Mouse (Mus musculus): ENCODE measurements around the gene Sulf2. TPM values are rescaled to one million over a fixed set of nuclear protein-coding genes. Genes with fewer than 3 reads are reported as not detected.

The Sulf2 gene
- polyA plus RNA-seq, 1 experiment from 2014 or later = 90.9 TPM

DNA sequence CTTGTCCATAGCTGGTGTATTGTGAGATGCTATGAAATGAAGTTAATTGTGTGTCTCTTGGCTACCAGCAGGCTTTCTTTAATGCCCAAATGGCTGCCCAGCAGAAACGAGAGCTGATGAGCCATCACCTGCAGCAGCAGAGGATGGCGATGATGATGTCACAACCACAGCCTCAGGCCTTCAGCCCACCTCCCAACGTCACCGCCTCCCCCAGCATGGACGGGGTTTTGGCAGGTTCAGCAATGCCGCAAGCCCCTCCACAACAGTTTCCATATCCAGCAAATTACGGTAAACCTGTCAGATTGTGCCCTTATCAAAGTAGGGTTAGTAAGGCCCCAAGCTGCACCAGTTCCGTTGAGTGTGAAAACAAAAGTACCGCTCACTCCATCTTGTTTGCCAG lies 87.2 kb downstream of the Sulf2 start:
- H3K4me3 ChIP-seq (replicated peaks; ENCODE audit: low read depth, low read length) = no peak overlapping the region
- no peaks in the 10 kb centered on the region for H3K9me3 ChIP-seq (ENCODE audit: control insufficient read depth, low read length)
- ATAC-seq (ENCODE audit: low FRiP score, low TSS enrichment) = no peak
- H3K4me2 ChIP-seq (ENCODE audit: low read length) = no peak overlapping the region
- H3K36me3 ChIP-seq (ENCODE audit: control insufficient read depth, insufficient read depth, low read length) = peaks cover 75% of the 10 kb centered on the region
- no peak overlapping the region for H3K27ac ChIP-seq (replicated peaks; ENCODE audit: low read depth, low read length)
- H3K9ac ChIP-seq (replicated peaks; ENCODE audit: low read length) = no peak overlapping the region
- H3K27me3 ChIP-seq (ENCODE audit: control insufficient read depth, insufficient read depth, low read length) = no peaks in the 10 kb centered on the region
- no peak for DNase-seq
- 90% methylated on average over 9 of the region's 9 CpGs for WGBS
- no peaks in the 10 kb centered on the region for H3K4me1 ChIP-seq (ENCODE audit: control insufficient read depth, insufficient read depth, low read length)

DNA sequence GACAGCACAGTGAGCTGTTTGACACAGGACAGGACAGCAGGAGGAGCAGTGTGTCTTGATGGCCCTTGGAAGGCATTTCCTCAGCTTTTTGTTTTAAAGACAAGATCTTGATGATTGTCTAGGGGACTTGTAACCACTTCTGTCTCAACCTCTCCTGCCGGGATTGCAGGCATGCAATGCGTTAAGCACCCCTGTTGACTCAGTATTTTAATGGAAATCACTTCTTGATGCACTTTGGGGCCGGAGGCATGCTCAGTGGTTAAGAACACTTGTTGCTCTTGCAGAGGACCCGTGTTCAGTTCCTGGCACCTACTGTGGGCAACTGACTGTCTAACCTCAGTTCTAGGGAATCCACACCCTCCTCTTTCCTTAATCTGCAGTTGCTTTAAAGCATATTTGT lies 89.0 kb downstream of the Sulf2 start:
- peaks cover 79% of the 10 kb centered on the region for H3K36me3 ChIP-seq (ENCODE audit: control insufficient read depth, insufficient read depth, low read length)
- H3K9ac ChIP-seq (replicated peaks; ENCODE audit: low read length) = no peak overlapping the region
- ATAC-seq (ENCODE audit: low FRiP score, low TSS enrichment) (no peak), DNase-seq (no peak)
- H3K9me3 ChIP-seq (ENCODE audit: control insufficient read depth, low read length) = no peaks in the 10 kb centered on the region
- H3K4me2 ChIP-seq (ENCODE audit: low read length) = no peak overlapping the region
- no peaks in the 10 kb centered on the region for H3K4me1 ChIP-seq (ENCODE audit: control insufficient read depth, insufficient read depth, low read length)
- WGBS = 65% methylated on average over 4 of the region's 4 CpGs
- no peak overlapping the region for H3K4me3 ChIP-seq (replicated peaks; ENCODE audit: low read depth, low read length)
- H3K27me3 ChIP-seq (ENCODE audit: control insufficient read depth, insufficient read depth, low read length) = no peaks in the 10 kb centered on the region
- no peak overlapping the region for H3K27ac ChIP-seq (replicated peaks; ENCODE audit: low read depth, low read length)

DNA sequence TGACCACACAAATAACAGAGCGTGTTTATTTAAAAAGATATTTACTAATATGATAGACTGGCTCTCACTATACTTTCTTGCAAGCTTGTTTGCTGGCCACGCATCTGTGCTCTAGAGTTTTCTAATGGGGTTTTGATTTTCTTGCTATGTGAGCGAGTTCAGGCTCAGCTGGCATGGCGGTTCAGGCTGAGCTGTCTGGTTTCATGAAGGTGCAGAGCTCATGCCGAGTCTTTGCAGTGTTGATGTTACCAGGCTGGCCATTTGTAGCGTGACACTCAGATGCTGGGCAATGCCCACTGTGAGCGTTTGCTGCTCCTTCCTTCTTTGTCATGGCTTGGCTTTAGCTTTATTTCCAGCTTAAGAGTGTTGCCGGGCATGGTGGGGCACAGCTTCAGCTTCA lies 93.0 kb downstream of the Sulf2 start:
- H3K9ac ChIP-seq (replicated peaks; ENCODE audit: low read length) = no peak overlapping the region
- DNase-seq (no peak), ATAC-seq (ENCODE audit: low FRiP score, low TSS enrichment) (no peak)
- 94% methylated on average over 8 of the region's 8 CpGs for WGBS
- H3K4me1 ChIP-seq (ENCODE audit: control insufficient read depth, insufficient read depth, low read length) = no peaks in the 10 kb centered on the region
- H3K36me3 ChIP-seq (ENCODE audit: control insufficient read depth, insufficient read depth, low read length) = peaks cover 68% of the 10 kb centered on the region
- no peaks in the 10 kb centered on the region for H3K27me3 ChIP-seq (ENCODE audit: control insufficient read depth, insufficient read depth, low read length)
- no peak overlapping the region for H3K4me2 ChIP-seq (ENCODE audit: low read length)
- H3K4me3 ChIP-seq (replicated peaks; ENCODE audit: low read depth, low read length) = no peak overlapping the region
- no peak overlapping the region for H3K27ac ChIP-seq (replicated peaks; ENCODE audit: low read depth, low read length)
- H3K9me3 ChIP-seq (ENCODE audit: control insufficient read depth, low read length) = no peaks in the 10 kb centered on the region

DNA sequence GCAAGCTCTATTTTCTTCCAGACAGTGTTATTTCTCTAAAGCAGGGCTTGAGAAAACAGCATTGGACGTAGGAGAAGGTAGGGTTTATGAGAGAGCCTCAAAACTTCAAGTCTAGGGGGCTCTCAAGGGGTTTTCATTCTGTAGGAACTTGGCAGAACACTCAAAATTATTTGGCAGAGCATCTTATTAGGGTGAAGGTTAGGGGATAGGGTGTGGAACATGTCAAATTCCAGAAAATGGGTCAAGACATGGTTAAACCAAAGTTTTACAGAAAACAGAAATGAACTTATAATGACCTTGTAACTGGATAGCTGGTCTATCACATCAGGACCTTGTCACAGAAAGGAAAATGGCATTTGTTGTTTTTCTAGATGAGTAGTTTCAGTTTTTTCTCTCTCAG lies 93.5 kb downstream of the Sulf2 start:
- Histone ChIP-seq H3K4me2 (ENCODE audit: low read length) (no peak overlapping the region), H3K36me3 (ENCODE audit: control insufficient read depth, insufficient read depth, low read length) (peaks cover 66% of the 10 kb centered on the region), H3K4me1 (ENCODE audit: control insufficient read depth, insufficient read depth, low read length) (no peaks in the 10 kb centered on the region), H3K27me3 (ENCODE audit: control insufficient read depth, insufficient read depth, low read length) (no peaks in the 10 kb centered on the region), H3K9ac (replicated peaks; ENCODE audit: low read length) (no peak overlapping the region), H3K4me3 (replicated peaks; ENCODE audit: low read depth, low read length) (no peak overlapping the region), H3K27ac (replicated peaks; ENCODE audit: low read depth, low read length) (no peak overlapping the region), H3K9me3 (ENCODE audit: control insufficient read depth, low read length) (no peaks in the 10 kb centered on the region)
- no peak for ATAC-seq (ENCODE audit: low FRiP score, low TSS enrichment)
- WGBS = 85% methylated on average over 1 of the region's 1 CpGs
- DNase-seq = no peak

DNA sequence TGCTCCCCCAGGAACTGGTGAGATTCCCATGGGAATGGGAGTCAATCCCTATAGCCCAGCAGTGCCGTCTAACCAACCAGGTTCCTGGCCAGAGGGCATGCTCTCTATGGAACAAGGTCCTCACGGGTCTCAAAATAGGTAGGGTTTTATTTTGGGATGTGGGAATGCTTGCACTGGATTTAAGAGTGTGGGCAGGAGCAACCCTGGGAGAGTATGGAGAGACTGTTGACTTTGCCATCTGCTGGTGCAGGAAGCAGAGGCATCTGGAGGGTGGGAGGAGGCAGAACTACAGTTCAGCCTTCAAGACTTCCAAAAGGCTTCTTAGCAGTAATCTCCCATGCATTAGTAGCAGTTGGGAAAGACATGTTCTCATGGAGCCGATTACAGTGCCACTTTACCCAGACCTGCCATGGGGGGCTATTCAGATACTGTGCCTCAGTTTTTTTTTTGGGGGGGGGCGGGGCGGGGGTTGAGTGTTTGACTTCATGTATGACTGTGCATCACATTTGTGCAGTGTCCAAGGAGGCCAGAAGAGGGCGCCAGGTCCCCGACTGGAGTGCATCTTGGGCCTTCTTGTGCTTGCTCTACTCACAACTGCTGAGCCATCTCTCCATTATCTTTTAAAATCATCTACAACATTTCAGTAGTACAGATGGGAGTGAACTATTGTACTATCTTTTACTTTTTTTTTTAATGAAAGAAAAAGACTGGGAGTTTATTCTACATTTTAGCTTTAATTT lies 95.6 kb downstream of the Sulf2 start:
- DNase-seq = peak; percentile 62
- H3K27ac ChIP-seq (replicated peaks; ENCODE audit: low read depth, low read length) = no peak overlapping the region
- no peak overlapping the region for H3K9ac ChIP-seq (replicated peaks; ENCODE audit: low read length)
- H3K4me1 ChIP-seq (ENCODE audit: control insufficient read depth, insufficient read depth, low read length) = no peaks in the 10 kb centered on the region
- no peak for ATAC-seq (ENCODE audit: low FRiP score, low TSS enrichment)
- H3K27me3 ChIP-seq (ENCODE audit: control insufficient read depth, insufficient read depth, low read length) = no peaks in the 10 kb centered on the region
- WGBS = 73% methylated on average over 7 of the region's 7 CpGs
- H3K36me3 ChIP-seq (ENCODE audit: control insufficient read depth, insufficient read depth, low read length) = peaks cover 70% of the 10 kb centered on the region
- H3K4me3 ChIP-seq (replicated peaks; ENCODE audit: low read depth, low read length) = no peak overlapping the region
- H3K4me2 ChIP-seq (ENCODE audit: low read length) = no peak overlapping the region
- no peaks in the 10 kb centered on the region for H3K9me3 ChIP-seq (ENCODE audit: control insufficient read depth, low read length)

DNA sequence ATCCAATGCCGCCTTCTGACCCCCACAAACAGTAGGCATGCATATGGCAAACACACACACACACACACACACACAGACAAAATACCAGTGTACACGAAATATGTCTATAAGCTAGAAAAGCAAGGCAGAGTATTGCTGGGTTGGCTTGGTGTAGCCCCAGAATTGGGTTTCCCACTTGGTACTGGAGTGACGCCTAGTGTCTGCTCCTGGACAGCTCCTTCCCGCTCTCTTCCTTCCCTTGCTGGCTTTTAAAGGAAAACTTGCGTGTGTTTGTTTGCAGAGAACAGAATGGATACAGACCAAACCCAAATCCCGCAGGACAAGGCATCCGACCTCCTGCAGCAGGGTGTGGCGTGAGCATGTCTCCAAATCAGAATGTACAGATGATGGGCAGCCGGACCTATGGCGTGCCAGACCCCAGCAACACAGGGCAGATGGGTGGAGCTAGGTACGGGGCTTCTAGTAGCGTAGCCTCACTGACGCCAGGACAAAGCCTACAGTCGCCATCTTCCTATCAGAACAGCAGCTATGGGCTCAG lies 101.4 kb downstream of the Sulf2 start:
- 91% methylated on average over 14 of the region's 14 CpGs for WGBS
- DNase-seq (no peak), ATAC-seq (ENCODE audit: low FRiP score, low TSS enrichment) (no peak)
- Histone ChIP-seq H3K27me3 (ENCODE audit: control insufficient read depth, insufficient read depth, low read length) (no peaks in the 10 kb centered on the region), H3K4me2 (ENCODE audit: low read length) (no peak overlapping the region), H3K36me3 (ENCODE audit: control insufficient read depth, insufficient read depth, low read length) (peaks cover 71% of the 10 kb centered on the region), H3K4me1 (ENCODE audit: control insufficient read depth, insufficient read depth, low read length) (no peaks in the 10 kb centered on the region), H3K9ac (replicated peaks; ENCODE audit: low read length) (no peak overlapping the region), H3K9me3 (ENCODE audit: control insufficient read depth, low read length) (no peaks in the 10 kb centered on the region), H3K27ac (replicated peaks; ENCODE audit: low read depth, low read length) (no peak overlapping the region), H3K4me3 (replicated peaks; ENCODE audit: low read depth, low read length) (no peak overlapping the region)

DNA sequence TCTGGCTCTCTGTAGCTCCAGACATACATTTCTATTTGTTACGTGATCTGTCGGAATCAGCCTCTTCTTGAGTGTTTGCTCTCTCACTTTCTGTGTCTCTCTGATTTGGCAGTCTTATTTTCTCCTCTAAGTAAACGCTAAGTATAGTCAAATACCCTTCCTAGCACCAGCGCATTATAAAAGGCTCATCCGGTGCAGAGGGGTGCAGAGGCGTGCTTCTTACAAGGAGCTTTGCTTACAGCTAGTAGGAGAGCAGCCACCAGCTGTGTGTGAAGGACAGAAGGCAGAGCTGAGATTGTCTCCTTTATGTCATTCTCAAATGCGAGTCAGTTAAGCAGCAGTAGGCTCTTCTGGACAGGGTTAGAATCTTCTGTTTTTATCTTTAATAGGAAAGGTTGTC lies 103.5 kb downstream of the Sulf2 start:
- Histone ChIP-seq H3K4me2 (ENCODE audit: low read length) (no peak overlapping the region), H3K4me1 (ENCODE audit: control insufficient read depth, insufficient read depth, low read length) (no peaks in the 10 kb centered on the region), H3K27me3 (ENCODE audit: control insufficient read depth, insufficient read depth, low read length) (no peaks in the 10 kb centered on the region), H3K36me3 (ENCODE audit: control insufficient read depth, insufficient read depth, low read length) (peaks cover 77% of the 10 kb centered on the region), H3K9ac (replicated peaks; ENCODE audit: low read length) (no peak overlapping the region), H3K4me3 (replicated peaks; ENCODE audit: low read depth, low read length) (no peak overlapping the region), H3K27ac (replicated peaks; ENCODE audit: low read depth, low read length) (no peak overlapping the region), H3K9me3 (ENCODE audit: control insufficient read depth, low read length) (no peaks in the 10 kb centered on the region)
- DNase-seq (no peak), ATAC-seq (ENCODE audit: low FRiP score, low TSS enrichment) (no peak)
- 90% methylated on average over 7 of the region's 7 CpGs for WGBS

DNA sequence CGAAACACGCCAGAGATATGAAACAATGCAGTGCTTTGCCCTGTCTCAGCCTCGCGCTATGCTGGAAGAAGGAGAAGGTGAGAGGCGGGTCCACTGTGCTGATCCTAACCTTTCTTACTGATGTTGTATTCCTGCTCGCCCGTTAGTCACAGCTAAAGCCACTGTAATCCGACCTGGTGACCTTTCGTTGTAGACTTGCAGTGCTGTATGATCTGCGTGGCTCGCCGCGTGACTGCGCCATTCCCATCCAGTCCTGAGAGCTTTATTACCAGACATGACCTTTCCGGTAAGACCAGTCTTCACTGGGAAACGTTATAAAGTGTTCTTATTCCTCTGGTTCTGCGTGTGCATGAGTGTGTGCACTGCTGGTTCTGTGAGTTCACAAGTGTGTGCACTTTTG lies 104.0 kb downstream of the Sulf2 start:
- DNase-seq (no peak), ATAC-seq (ENCODE audit: low FRiP score, low TSS enrichment) (no peak)
- Histone ChIP-seq H3K36me3 (ENCODE audit: control insufficient read depth, insufficient read depth, low read length) (peaks cover 73% of the 10 kb centered on the region), H3K27ac (replicated peaks; ENCODE audit: low read depth, low read length) (no peak overlapping the region), H3K4me1 (ENCODE audit: control insufficient read depth, insufficient read depth, low read length) (no peaks in the 10 kb centered on the region), H3K27me3 (ENCODE audit: control insufficient read depth, insufficient read depth, low read length) (no peaks in the 10 kb centered on the region), H3K9me3 (ENCODE audit: control insufficient read depth, low read length) (no peaks in the 10 kb centered on the region), H3K4me2 (ENCODE audit: low read length) (no peak overlapping the region), H3K4me3 (replicated peaks; ENCODE audit: low read depth, low read length) (no peak overlapping the region), H3K9ac (replicated peaks; ENCODE audit: low read length) (no peak overlapping the region)
- WGBS = 92% methylated on average over 17 of the region's 17 CpGs

DNA sequence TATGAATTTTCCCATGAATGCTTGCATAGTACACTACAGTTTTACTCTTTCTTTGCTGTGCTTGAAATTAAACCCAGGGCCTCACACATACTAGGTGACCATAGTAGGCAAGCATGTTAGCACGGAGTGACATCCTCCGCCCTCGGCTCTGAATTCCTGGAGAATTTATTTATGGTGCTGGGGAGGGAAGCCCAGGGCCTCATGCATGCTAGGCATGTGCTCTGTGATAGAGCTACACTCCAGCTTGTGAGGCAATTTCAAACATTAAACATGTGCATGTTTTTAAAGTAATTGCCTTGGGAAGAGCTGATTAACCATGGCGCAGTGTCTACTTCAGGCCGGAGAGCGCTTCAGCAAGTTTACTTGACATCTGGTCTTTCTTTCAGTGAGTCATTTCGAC lies 106.6 kb downstream of the Sulf2 start:
- WGBS = 89% methylated on average over 7 of the region's 7 CpGs
- Histone ChIP-seq H3K4me1 (ENCODE audit: control insufficient read depth, insufficient read depth, low read length) (no peaks in the 10 kb centered on the region), H3K27ac (replicated peaks; ENCODE audit: low read depth, low read length) (no peak overlapping the region), H3K4me2 (ENCODE audit: low read length) (no peak overlapping the region), H3K4me3 (replicated peaks; ENCODE audit: low read depth, low read length) (no peak overlapping the region), H3K36me3 (ENCODE audit: control insufficient read depth, insufficient read depth, low read length) (peaks cover 48% of the 10 kb centered on the region), H3K27me3 (ENCODE audit: control insufficient read depth, insufficient read depth, low read length) (no peaks in the 10 kb centered on the region), H3K9me3 (ENCODE audit: control insufficient read depth, low read length) (no peaks in the 10 kb centered on the region), H3K9ac (replicated peaks; ENCODE audit: low read length) (no peak overlapping the region)
- ATAC-seq (ENCODE audit: low FRiP score, low TSS enrichment) = no peak
- DNase-seq = no peak
